Mouse (Mus musculus): ENCODE data around the gene AC134908.4. TPM values are rescaled to one million over a fixed set of nuclear protein-coding genes. Genes with fewer than 3 reads are reported as not detected.

The AC134908.4 gene
- total and polyA plus RNA-seq, 2 experiments, result 0.28 to 0.37 TPM

DNA sequence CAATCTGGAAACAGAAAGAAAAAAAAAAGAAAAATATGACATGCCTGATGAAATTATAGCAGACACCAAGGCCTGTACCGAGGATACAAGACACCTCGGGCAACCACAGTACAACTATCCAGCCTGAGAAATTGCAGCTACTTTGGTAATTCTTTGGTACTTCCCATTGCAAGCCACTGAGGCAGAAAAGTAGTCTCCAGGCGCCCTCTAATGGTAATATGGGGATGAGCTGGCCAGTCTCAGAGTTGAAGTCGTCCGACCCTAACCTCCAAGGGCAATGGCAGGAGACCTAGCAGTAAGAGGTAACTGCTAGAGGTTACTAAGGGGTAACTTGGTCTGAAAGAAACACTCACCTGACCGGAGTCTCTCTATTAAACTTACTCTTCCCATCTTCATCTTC, 5.6 kb upstream of the AC134908.4 start:
- Histone ChIP-seq H3K79me2 (ENCODE audit: control insufficient read depth, insufficient read depth, low read length) (no peaks in the 10 kb centered on the region), H3K9ac (ENCODE audit: low read depth, low read length) (no peak overlapping the region), H3K36me3 (ENCODE audit: control insufficient read depth, insufficient read depth, low read length) (no peaks in the 10 kb centered on the region), H3K4me3 (ENCODE audit: insufficient read depth, low read depth, low read length) (no peak overlapping the region), H3K27me3 (ENCODE audit: control insufficient read depth, insufficient read depth, low read length) (peaks cover 5% of the 10 kb centered on the region; the same call in 1 of the 2 replicates), H3K27ac (replicated peaks; ENCODE audit: insufficient read depth, low read depth, low read length) (no peak overlapping the region), H3K4me1 (ENCODE audit: control insufficient read depth, insufficient read depth, low read length) (no peaks in the 10 kb centered on the region)
- WGBS, result 5% methylated on average over 6 of the region's 6 CpGs
- peak; percentile 62 for DNase-seq (ENCODE audit: extremely low read depth, low read depth, low spot score)
- TF ChIP-seq POLR2A (IDR thresholded peaks at IDR 0.05; ENCODE audit: extremely low read depth, insufficient read depth, low read length) (no peak), CTCF (IDR thresholded peaks at IDR 0.05; ENCODE audit: low read depth, low read length) (peak; percentile 70)

DNA sequence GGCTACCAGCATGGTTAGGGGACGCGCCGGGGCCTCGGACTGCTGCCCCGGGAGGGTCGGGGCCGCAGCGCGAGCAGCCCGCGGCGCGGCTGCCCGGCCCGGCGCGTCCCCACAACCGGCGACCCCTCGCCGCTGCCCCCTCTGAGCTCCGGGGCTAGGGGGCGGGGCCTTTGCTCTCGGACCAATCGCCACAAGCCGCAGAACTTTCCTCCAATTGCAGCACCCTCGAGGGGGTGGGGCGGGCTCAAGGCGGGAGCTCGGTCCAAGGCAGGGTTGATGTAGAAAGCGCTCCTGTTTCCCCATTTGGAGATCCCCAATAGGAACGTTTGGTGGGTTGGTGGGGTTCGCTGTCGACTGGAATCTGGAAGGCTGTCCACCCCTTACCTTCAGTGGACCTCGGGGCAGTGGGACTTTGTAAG, 1.5 kb upstream of the AC134908.4 start, which contains the start of gene Metrn:
Gene Metrn, minus strand, starts transcription at position 186 of the 419 bp plus-strand sequence.
- under 1% methylated on average over 35 of the region's 35 CpGs for WGBS
- H3K4me3 ChIP-seq (ENCODE audit: insufficient read depth, low read depth, low read length), result peak within 1 kb of the TSS; percentile 79
- H3K27me3 ChIP-seq (ENCODE audit: control insufficient read depth, insufficient read depth, low read length), result no peaks in the 10 kb centered on the region
- DNase-seq (ENCODE audit: extremely low read depth, low read depth, low spot score), result peak; percentile 52
- no peaks in the 10 kb centered on the region for H3K36me3 ChIP-seq (ENCODE audit: control insufficient read depth, insufficient read depth, low read length)
- no peak for TF ChIP-seq CTCF (IDR thresholded peaks at IDR 0.05; ENCODE audit: low read depth, low read length)
- peak within 1 kb of the TSS; percentile 3; the same call in 1 of the 2 replicates for H3K27ac ChIP-seq (replicated peaks; ENCODE audit: insufficient read depth, low read depth, low read length)
- H3K9ac ChIP-seq (ENCODE audit: low read depth, low read length), result peak within 1 kb of the TSS; percentile 79
- peaks cover 5% of the 10 kb centered on the region; the same call in 1 of the 2 replicates for H3K4me1 ChIP-seq (ENCODE audit: control insufficient read depth, insufficient read depth, low read length)
- H3K79me2 ChIP-seq (ENCODE audit: control insufficient read depth, insufficient read depth, low read length), result no peaks in the 10 kb centered on the region

DNA sequence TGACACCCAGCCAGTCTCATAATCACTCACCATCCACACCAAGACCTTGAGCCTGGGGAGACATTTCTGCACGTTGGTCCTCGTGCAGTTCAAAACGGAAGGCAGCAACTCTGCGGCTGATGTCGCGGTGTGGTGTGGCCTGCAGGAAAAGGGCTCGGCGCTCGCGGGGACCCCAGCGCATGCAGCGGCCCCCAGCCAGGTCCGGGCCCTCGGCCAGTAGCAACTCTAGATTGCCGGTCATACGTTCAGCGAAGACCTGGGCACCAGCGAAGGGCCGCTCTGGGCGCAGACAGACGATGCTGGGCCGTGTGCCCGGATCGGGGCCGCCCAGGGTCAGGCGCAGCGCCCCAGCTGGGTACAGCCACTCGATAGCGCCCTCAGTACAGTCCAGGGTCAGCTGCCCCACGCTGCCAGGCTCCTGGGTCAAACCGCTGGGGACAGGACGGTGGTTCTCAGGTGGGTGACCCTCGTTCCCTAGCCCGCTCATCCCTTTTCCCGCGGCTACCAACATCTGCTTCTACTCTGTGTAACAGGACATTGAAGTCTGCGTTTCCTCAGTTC, 832 bp upstream of the AC134908.4 start:
- no peaks in the 10 kb centered on the region for H3K79me2 ChIP-seq (ENCODE audit: control insufficient read depth, insufficient read depth, low read length)
- peak overlapping the region; percentile 79 for H3K4me3 ChIP-seq (ENCODE audit: insufficient read depth, low read depth, low read length)
- H3K27ac ChIP-seq (replicated peaks; ENCODE audit: insufficient read depth, low read depth, low read length), result no peak overlapping the region; the same call in 1 of the 2 replicates
- H3K9ac ChIP-seq (ENCODE audit: low read depth, low read length), result peak overlapping the region; percentile 68
- no peaks in the 10 kb centered on the region for H3K36me3 ChIP-seq (ENCODE audit: control insufficient read depth, insufficient read depth, low read length)
- TF ChIP-seq POLR2A (IDR thresholded peaks at IDR 0.05; ENCODE audit: extremely low read depth, insufficient read depth, low read length) (no peak), CTCF (IDR thresholded peaks at IDR 0.05; ENCODE audit: low read depth, low read length) (no peak)
- H3K27me3 ChIP-seq (ENCODE audit: control insufficient read depth, insufficient read depth, low read length), result no peaks in the 10 kb centered on the region
- H3K4me1 ChIP-seq (ENCODE audit: control insufficient read depth, insufficient read depth, low read length), result peaks cover 5% of the 10 kb centered on the region; the same call in 1 of the 2 replicates
- DNase-seq (ENCODE audit: extremely low read depth, low read depth, low spot score), result peak; percentile 51
- 3% methylated on average over 37 of the region's 37 CpGs for WGBS

DNA sequence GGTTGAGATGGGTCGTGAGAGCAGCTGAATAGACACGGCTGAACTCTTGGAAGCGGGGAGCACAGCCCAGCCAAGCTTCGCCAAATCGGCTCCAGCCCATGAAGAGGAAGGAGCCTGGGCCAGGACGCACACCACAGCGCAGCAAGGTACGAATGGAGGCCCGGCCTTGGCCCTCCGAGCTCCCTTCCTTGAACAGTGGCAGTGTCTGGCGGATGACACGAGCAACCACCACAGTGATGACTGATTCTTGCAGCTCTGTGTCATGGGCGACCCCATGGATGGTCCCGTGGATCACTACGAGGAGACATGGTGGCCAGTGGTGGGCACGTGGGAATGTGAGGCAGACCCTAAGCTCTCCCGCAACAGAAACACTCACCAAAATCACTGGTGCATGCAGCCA, 461 bp downstream of the AC134908.4 start:
- no peak overlapping the region for H3K9ac ChIP-seq (ENCODE audit: low read depth, low read length)
- no peak overlapping the region for H3K27ac ChIP-seq (replicated peaks; ENCODE audit: insufficient read depth, low read depth, low read length)
- H3K4me3 ChIP-seq (ENCODE audit: insufficient read depth, low read depth, low read length), result no peak overlapping the region
- no peak for DNase-seq (ENCODE audit: extremely low read depth, low read depth, low spot score)
- peaks cover 5% of the 10 kb centered on the region; the same call in 1 of the 2 replicates for H3K4me1 ChIP-seq (ENCODE audit: control insufficient read depth, insufficient read depth, low read length)
- TF ChIP-seq POLR2A (IDR thresholded peaks at IDR 0.05; ENCODE audit: extremely low read depth, insufficient read depth, low read length) (no peak), CTCF (IDR thresholded peaks at IDR 0.05; ENCODE audit: low read depth, low read length) (no peak)
- no peaks in the 10 kb centered on the region for H3K27me3 ChIP-seq (ENCODE audit: control insufficient read depth, insufficient read depth, low read length)
- no peaks in the 10 kb centered on the region for H3K36me3 ChIP-seq (ENCODE audit: control insufficient read depth, insufficient read depth, low read length)
- H3K79me2 ChIP-seq (ENCODE audit: control insufficient read depth, insufficient read depth, low read length), result no peaks in the 10 kb centered on the region
- 95% methylated on average over 17 of the region's 17 CpGs for WGBS

DNA sequence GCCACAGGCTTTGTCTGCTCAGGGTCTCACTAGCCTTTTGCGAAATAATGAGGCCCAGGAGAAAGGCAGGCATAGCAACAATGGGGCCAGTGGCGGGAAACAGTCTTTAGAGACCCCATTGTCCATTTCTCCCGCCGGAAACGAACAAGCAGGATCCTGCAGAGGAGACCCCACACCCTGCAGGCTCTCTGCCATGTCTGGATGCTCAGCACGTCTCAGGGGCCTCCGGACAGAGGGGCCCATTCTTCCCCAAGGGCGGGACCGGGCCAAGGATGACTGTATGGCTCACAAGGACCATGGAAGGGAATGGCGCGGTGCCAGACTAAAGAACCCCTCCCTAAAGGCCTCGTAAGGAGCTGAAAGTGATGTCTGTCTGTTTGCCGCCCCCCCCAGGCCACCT, 1.3 kb downstream of the AC134908.4 start:
- no peak overlapping the region for H3K4me3 ChIP-seq (ENCODE audit: insufficient read depth, low read depth, low read length)
- H3K79me2 ChIP-seq (ENCODE audit: control insufficient read depth, insufficient read depth, low read length), result no peaks in the 10 kb centered on the region
- H3K27ac ChIP-seq (replicated peaks; ENCODE audit: insufficient read depth, low read depth, low read length), result no peak overlapping the region
- H3K9ac ChIP-seq (ENCODE audit: low read depth, low read length), result no peak overlapping the region
- peaks cover 5% of the 10 kb centered on the region; the same call in 1 of the 2 replicates for H3K4me1 ChIP-seq (ENCODE audit: control insufficient read depth, insufficient read depth, low read length)
- H3K27me3 ChIP-seq (ENCODE audit: control insufficient read depth, insufficient read depth, low read length), result no peaks in the 10 kb centered on the region
- 89% methylated on average over 13 of the region's 13 CpGs for WGBS
- H3K36me3 ChIP-seq (ENCODE audit: control insufficient read depth, insufficient read depth, low read length), result no peaks in the 10 kb centered on the region
- DNase-seq (ENCODE audit: extremely low read depth, low read depth, low spot score), result no peak
- TF ChIP-seq CTCF (IDR thresholded peaks at IDR 0.05; ENCODE audit: low read depth, low read length), result no peak
- TF ChIP-seq POLR2A (IDR thresholded peaks at IDR 0.05; ENCODE audit: extremely low read depth, insufficient read depth, low read length), result no peak

DNA sequence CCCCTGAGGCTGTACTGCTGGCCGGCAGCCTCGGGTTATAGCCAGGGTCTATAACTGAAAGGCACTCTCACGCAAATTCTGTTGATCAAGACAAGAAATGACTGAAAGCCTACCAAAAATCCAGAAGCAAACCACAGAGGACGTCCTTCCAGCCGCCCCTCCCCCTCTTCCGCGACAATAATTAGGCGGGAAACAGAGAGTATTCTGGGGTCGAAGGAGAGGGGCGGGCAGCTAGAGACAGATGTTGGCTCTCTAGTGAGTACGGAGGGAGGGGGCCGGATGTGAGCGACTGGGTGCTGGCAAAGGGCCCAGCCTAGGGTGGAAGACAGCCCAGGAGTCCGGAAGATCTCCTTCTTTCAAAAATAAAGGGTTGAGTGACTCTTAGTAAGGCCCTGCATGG, 2.8 kb downstream of the AC134908.4 start, which contains the start of gene Fam173a:
Gene Fam173a, minus strand, starts transcription at position 287 of the 400 bp plus-strand sequence.
- peak within 1 kb of the TSS; percentile 65 for H3K27ac ChIP-seq (replicated peaks; ENCODE audit: insufficient read depth, low read depth, low read length)
- under 1% methylated on average over 14 of the region's 14 CpGs for WGBS
- TF ChIP-seq POLR2A (IDR thresholded peaks at IDR 0.05; ENCODE audit: extremely low read depth, insufficient read depth, low read length) (no peak), CTCF (IDR thresholded peaks at IDR 0.05; ENCODE audit: low read depth, low read length) (no peak)
- no peaks in the 10 kb centered on the region for H3K36me3 ChIP-seq (ENCODE audit: control insufficient read depth, insufficient read depth, low read length)
- peak within 1 kb of the TSS; percentile 91 for H3K4me3 ChIP-seq (ENCODE audit: insufficient read depth, low read depth, low read length)
- H3K79me2 ChIP-seq (ENCODE audit: control insufficient read depth, insufficient read depth, low read length), result no peaks in the 10 kb centered on the region
- H3K9ac ChIP-seq (ENCODE audit: low read depth, low read length), result peak within 1 kb of the TSS; percentile 84
- H3K4me1 ChIP-seq (ENCODE audit: control insufficient read depth, insufficient read depth, low read length), result peaks cover 5% of the 10 kb centered on the region; the same call in 1 of the 2 replicates
- peak; percentile 25 for DNase-seq (ENCODE audit: extremely low read depth, low read depth, low spot score)
- no peaks in the 10 kb centered on the region for H3K27me3 ChIP-seq (ENCODE audit: control insufficient read depth, insufficient read depth, low read length)

Data from liver, adult 2 months (tissue).